Mouse (Mus musculus): Measurements from ENCODE around the gene Rab36.

DNA sequence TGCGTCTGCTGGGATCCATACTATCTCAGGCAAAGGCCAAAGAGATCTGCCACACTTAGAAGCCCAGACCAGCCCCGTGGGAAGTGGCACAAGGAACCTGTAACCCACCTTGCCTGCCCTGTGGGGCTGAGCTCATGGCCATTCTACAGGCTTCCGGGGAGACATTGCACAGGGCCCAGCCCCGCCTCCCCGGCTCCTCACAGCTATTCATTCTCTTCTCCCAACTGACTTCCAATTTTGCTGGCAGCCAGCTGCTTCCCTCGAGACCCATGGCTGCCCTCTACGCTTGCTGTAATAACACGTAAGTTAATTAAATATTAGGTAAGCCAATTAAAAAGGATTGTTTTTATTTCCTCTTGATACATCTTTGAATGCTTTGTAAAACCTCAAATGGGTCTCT, 10.4 kb upstream of the Rab36 start:
- TF ChIP-seq CTCF (IDR thresholded peaks at IDR 0.05; ENCODE audit: borderline replicate concordance, extremely low read depth, insufficient read depth, insufficient read length) (no peak), POLR2A (IDR thresholded peaks at IDR 0.05; ENCODE audit: borderline replicate concordance, extremely low read depth, insufficient read depth, insufficient read length, poor library complexity, severe bottlenecking) (no peak)
